Comparison of ENCODE assay signal across 9 mouse cellular contexts in genomic region chr4:129785178-129785577, GRCm38 (mm10). TPM values are rescaled to one million over a fixed set of nuclear protein-coding genes. Genes with fewer than 3 reads are reported as not detected.
DNase-seq lines count a peak whose midpoint lies in the region; ATAC-seq lines count a peak whose summit lies in the region.
"Had no signal": no experiment of that assay in that cellular context is flagged by ENCODE, and none has a peak within 500 bp of the region (broad histone marks: within the 10 kb centered on the region; RNA-seq: fewer than 3 reads in every experiment).

No protein-coding gene starts in this region.

- no peaks in the 10 kb centered on the region for H3K36me3 ChIP-seq in hindbrain, embryonic 10.5 days
- H3K36me3 ChIP-seq in hindbrain, embryonic 13.5 days, result no peaks in the 10 kb centered on the region
- H3K36me3 ChIP-seq: midbrain, embryonic 12.5 days had no signal

- H3K9ac ChIP-seq in hindbrain, embryonic 13.5 days, result no peak overlapping the region
- H3K9ac ChIP-seq: midbrain, embryonic 12.5 days had no signal

- H3K9me3 ChIP-seq in hindbrain, embryonic 10.5 days, result 0 out of 2 replicates have a peak, but pooled peaks cover 4% of the 10 kb centered on the region
- H3K9me3 ChIP-seq in hindbrain, embryonic 13.5 days, result no peaks in the 10 kb centered on the region
- H3K9me3 ChIP-seq: midbrain, embryonic 12.5 days had no signal

- ATAC-seq in hindbrain, embryonic 13.5 days (ENCODE audit: low FRiP score), result no peak

- intact Hi-C loops in gastrocnemius, postnatal 36 days (cut with DNase I), result loop anchor here (1.0 kb wide), 1 partner anchor 143 kb away; no protein-coding TSS in a partner anchor

- peaks cover 20% of the 10 kb centered on the region for H3K4me1 ChIP-seq in hindbrain, embryonic 10.5 days (replicated peaks)
- peaks cover 16% of the 10 kb centered on the region for H3K4me1 ChIP-seq in hindbrain, embryonic 13.5 days (replicated peaks)

- 5% methylated on average over 4 of the region's 4 CpGs for WGBS in hindbrain, embryonic 10.5 days
- 3% methylated on average over 4 of the region's 4 CpGs for WGBS in hindbrain, embryonic 13.5 days

- H3K4me2 ChIP-seq in hindbrain, embryonic 13.5 days, result no peak overlapping the region
- H3K4me2 ChIP-seq: midbrain, embryonic 12.5 days had no signal

- no peak overlapping the region for H3K4me3 ChIP-seq in hindbrain, embryonic 10.5 days
- H3K4me3 ChIP-seq in hindbrain, embryonic 13.5 days, result no peak overlapping the region
- H3K4me3 ChIP-seq: midbrain, embryonic 12.5 days had no signal

- H3K27me3 ChIP-seq in hindbrain, embryonic 10.5 days (ENCODE audit: insufficient read depth, poor library complexity, severe bottlenecking), result no peaks in the 10 kb centered on the region
- H3K27me3 ChIP-seq in hindbrain, embryonic 13.5 days, result no peaks in the 10 kb centered on the region
- H3K27me3 ChIP-seq: midbrain, embryonic 12.5 days had no signal

- peak; percentile 70 for DNase-seq in hindbrain, embryonic 10.5 days (ENCODE audit: low spot score)
- peak; percentile 89 for DNase-seq in R1 (ENCODE audit: low read depth, low spot score)
- peak; percentile 83 to 88 for DNase-seq in cerebellum, postnatal 14 days
- DNase-seq in gastrocnemius, postnatal 36 days, result peak; percentile 28 to 40
- peak; percentile 63 to 93 for DNase-seq in layer of hippocampus, adult 18-20 months (ENCODE audit: low spot score in 2 of 2)
- DNase-seq in lung, postnatal 10 days, result peak; percentile 87
- DNase-seq in right cerebral cortex, postnatal 4 days, result peak; percentile 38

- no peak overlapping the region for H3K27ac ChIP-seq in hindbrain, embryonic 10.5 days
- no peak overlapping the region for H3K27ac ChIP-seq in hindbrain, embryonic 13.5 days
- H3K27ac ChIP-seq: midbrain, embryonic 12.5 days had no signal

RNA-seq across cellular contexts. Expression of gene Ptp4a2, which starts 25.8 kb away (rescaled TPM):
- polyA plus RNA-seq in hindbrain, embryonic 10.5 days (2016; fragmentation: Nextera tagmentation; extraction: Ambion mirVana), result 230 and 278 TPM in 2 replicates
- 292 and 306 TPM in 2 replicates for polyA plus RNA-seq in hindbrain, embryonic 13.5 days (2015; fragmentation: Nextera tagmentation; extraction: Ambion mirVana)
- 100 to 1,000 TPM; 615 to 657 TPM for total RNA-seq in gastrocnemius, postnatal 36 days (2021)
- 100 to 1,000 TPM; 142 to 143 TPM for total RNA-seq in layer of hippocampus, adult 18-20 months (2021)

RNA-seq across cellular contexts. Expression of gene Khdrbs1, which starts 43.1 kb away (rescaled TPM):
- 160 and 168 TPM in 2 replicates for polyA plus RNA-seq in hindbrain, embryonic 10.5 days (2016; fragmentation: Nextera tagmentation; extraction: Ambion mirVana)
- 157 TPM in 2 replicates for polyA plus RNA-seq in hindbrain, embryonic 13.5 days (2015; fragmentation: Nextera tagmentation; extraction: Ambion mirVana)
- total RNA-seq in gastrocnemius, postnatal 36 days (2021), result 10 to 100 TPM; 20.2 to 26.5 TPM
- 10 to 100 TPM; 82.7 to 88.7 TPM for total RNA-seq in layer of hippocampus, adult 18-20 months (2021)

Comparison
In these comparisons a context has a peak if more than half of its experiments do, and no peak if none do; other contexts are left out.
1. DNase-seq: peak in every context shown above with its lines; median percentile 89 in R1; 87 in lung, postnatal 10 days; 86 in cerebellum, postnatal 14 days; 78 in layer of hippocampus, adult 18-20 months; 70 in hindbrain, embryonic 10.5 days; 38 in right cerebral cortex, postnatal 4 days; 34 in gastrocnemius, postnatal 36 days.
2. RNA of gene Ptp4a2, which starts 25.8 kb away (total RNA-seq): 615 to 657 TPM in gastrocnemius, postnatal 36 days; 142 to 143 TPM in layer of hippocampus, adult 18-20 months; every median in the first group is over 4 times any median in the second.